In genomic region chr12:41031119-41031518, GRCm38 (mm10) we compare ENCODE assay signal across 21 mouse cellular contexts. TPM values are rescaled to one million over a fixed set of nuclear protein-coding genes. Genes with fewer than 3 reads are reported as not detected.
DNase-seq lines count a peak whose midpoint lies in the region; ATAC-seq lines count a peak whose summit lies in the region.
"Had no signal": no experiment of that assay in that cellular context is flagged by ENCODE, and none has a peak within 500 bp of the region (broad histone marks: within the 10 kb centered on the region; RNA-seq: fewer than 3 reads in every experiment).

No protein-coding gene starts in this region.

- peak; percentile 32 to 36 for DNase-seq in spleen, postnatal 36 days (ENCODE audit: low spot score in 2 of 2)
- DNase-seq in spleen, adult 18-20 months: no peak
- no peak for DNase-seq in heart, adult 11 months
- no peak for DNase-seq in left cerebral cortex, postnatal 14 days (ENCODE audit: low spot score in 2 of 2)
- DNase-seq in cerebellum, postnatal 14 days: no peak
- DNase-seq: adrenal gland, postnatal 10 days; adrenal gland, postnatal 36 days; cerebellum, adult 11 months; cerebellum, adult 2 months; cerebellum, adult 9-11 months; cerebellum, postnatal 36 days; gastrocnemius, adult 2 months; gastrocnemius, postnatal 14 days; heart, adult 2 months; heart, postnatal 14 days; heart, postnatal 4 days had no signal

- peak; percentile 79 to 92 for ATAC-seq in hematopoietic stem cell, adult 5-6 weeks (replicated peaks in 1 of 2; ENCODE audit: insufficient read depth in 1 of 2, low FRiP score in 2 of 2, low TSS enrichment in 1 of 2, low read depth in 1 of 2, poor library complexity in 2 of 2, severe bottlenecking in 2 of 2)
- ATAC-seq in neutrophil, adult 5-6 weeks (ENCODE audit: extremely low read depth, insufficient number of reproducible peaks, low FRiP score, poor library complexity, severe bottlenecking): peak; percentile 63
- ATAC-seq: forebrain, embryonic 13.5 days; forebrain, embryonic 16.5 days; intestine, embryonic 16.5 days had no signal

- intact Hi-C loops in left cerebral cortex, postnatal 14 days (cut with DNase I): no loop called here

RNA-seq across cellular contexts. Expression of gene Immp2l, which starts 7.2 kb away (rescaled TPM):
- total RNA-seq in hematopoietic stem cell, adult 5-6 weeks (2017): 14.9 and 22.7 TPM in 2 replicates
- total RNA-seq in neutrophil, adult 5-6 weeks (2017): 11.0 and 11.5 TPM in 2 replicates
- total RNA-seq in left cerebral cortex, postnatal 14 days (2021): 1 to 10 TPM; 5.1 to 5.6 TPM

Comparison
In these comparisons a context has a peak if more than half of its experiments do, and no peak if none do; other contexts are left out.
1. DNase-seq: peak in spleen, postnatal 36 days (2 of 2); none in spleen, adult 18-20 months (0 of 2), heart, adult 11 months (single experiment), left cerebral cortex, postnatal 14 days (0 of 2) and cerebellum, postnatal 14 days (0 of 2).